Mouse (Mus musculus) limb, embryonic 12.5 days (tissue): ENCODE results near the gene 1600014C23Rik. TPM values are rescaled to one million over a fixed set of nuclear protein-coding genes. Genes with fewer than 3 reads are reported as not detected.
A peak's percentile ranks its signal among the peaks of the same experiment; 100 is the strongest.

Source experiments
- ATAC-seq: fragments of 200-750 bp; cut with Nextera tagmentation; 2 replicates; pipeline ENCODE4 v1.8.0; 2017; ENCODE audit warnings: low read depth, moderate TSS enrichment; ENCODE audit not compliant: insufficient number of reproducible peaks, insufficient read depth, low FRiP score, low TSS enrichment
- H3K27ac ChIP-seq: fragments of 300-500 bp; sonication (generic); 2 replicates; pipeline ENCODE4 v1.5.1; 2016; ENCODE audit warnings: mild to moderate bottlenecking, moderate library complexity
- H3K27me3 ChIP-seq: fragments of 300-500 bp; sonication (generic); 2 replicates; pipeline ENCODE4 v1.6.1; 2016; ENCODE audit warnings: mild to moderate bottlenecking, moderate library complexity
- H3K36me3 ChIP-seq: fragments of 300-500 bp; sonication (generic); 2 replicates; pipeline ENCODE4 v1.6.1; 2016; ENCODE audit warnings: mild to moderate bottlenecking, moderate library complexity
- H3K4me1 ChIP-seq: fragments of 300-500 bp; sonication (generic); replicated peaks from 2 replicates; pipeline ENCODE4 v1.6.1; 2016
- H3K4me2 ChIP-seq: fragments of 300-500 bp; sonication (generic); 2 replicates; pipeline ENCODE4 v1.6.1; 2016; ENCODE audit warnings: mild to moderate bottlenecking, moderate library complexity
- H3K4me3 ChIP-seq: fragments of 300-500 bp; sonication (generic); replicated peaks from 2 replicates; pipeline ENCODE4 v1.5.1; 2016; ENCODE audit warnings: mild to moderate bottlenecking
- H3K9ac ChIP-seq: fragments of 300-500 bp; sonication (generic); replicated peaks from 2 replicates; pipeline ENCODE4 v1.6.1; 2016; ENCODE audit warnings: mild to moderate bottlenecking, moderate library complexity
- H3K9me3 ChIP-seq: fragments of 300-500 bp; sonication (generic); 2 replicates; pipeline ENCODE4 v1.6.1; 2016; ENCODE audit warnings: mild to moderate bottlenecking, moderate library complexity
- WGBS: fragments of 180-500 bp; shearing (Covaris S2); methylation state at CpG from one replicate; pipeline ENCODE4 v1.1.7; 2016; 5-methylcytosine and 5-hydroxymethylcytosine counted together
- polyA plus RNA-seq: library from polyadenylated mRNA; unstranded; fragments of >200 nt; fragmentation: Nextera tagmentation; extraction: Ambion mirVana; gene quantifications from 2 replicates; pipeline ENCODE4 v1.2.1, GENCODE M21; 2016

Gene 1600014C23Rik
- polyA plus RNA-seq, 1 experiment from 2014 or later, result not detected

DNA sequence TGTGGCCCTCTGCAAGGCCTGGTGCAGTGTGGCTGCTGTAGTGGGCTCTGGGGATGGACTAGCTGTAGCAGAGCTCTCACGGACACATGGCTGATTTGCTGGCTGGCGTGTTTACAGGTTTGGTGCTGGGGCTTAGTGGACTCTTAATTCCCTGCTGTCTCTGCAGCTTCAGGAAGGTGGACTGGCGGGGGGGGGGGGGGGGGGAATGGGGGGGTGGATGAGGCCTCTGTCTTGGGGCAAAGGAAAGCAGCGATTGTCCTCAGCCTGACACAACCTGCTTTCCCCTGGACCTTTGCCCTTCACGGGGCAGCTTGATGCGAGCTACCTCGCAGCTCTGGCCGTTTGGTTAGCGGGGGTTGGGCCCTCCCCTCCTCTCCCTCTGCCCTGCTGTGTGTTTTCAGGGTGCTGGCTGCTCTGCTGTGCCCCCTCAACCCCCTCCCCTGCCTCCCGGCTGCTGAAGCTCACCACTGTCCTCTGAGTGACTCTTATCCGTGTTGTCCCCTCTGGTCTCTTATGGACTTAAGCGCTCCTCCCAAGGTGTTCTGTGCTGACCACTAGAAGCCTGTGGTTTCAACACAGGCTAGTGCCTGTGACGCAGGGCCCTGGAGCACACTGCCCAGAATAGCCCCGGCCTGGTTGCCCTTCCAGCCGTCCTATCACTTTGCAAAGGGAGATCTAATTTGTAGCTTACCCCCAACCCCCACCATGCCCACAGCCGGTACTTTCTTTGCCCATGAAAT lies 33.0 kb downstream of the 1600014C23Rik start:
- H3K36me3 ChIP-seq, result peaks cover 31% of the 10 kb centered on the region
- H3K9ac ChIP-seq, result no peak overlapping the region
- H3K4me2 ChIP-seq, result no peak overlapping the region
- no peaks in the 10 kb centered on the region for H3K9me3 ChIP-seq
- ATAC-seq, result no peak
- 63% methylated on average over 9 of the region's 16 CpGs for WGBS
- H3K4me3 ChIP-seq, result no peak overlapping the region
- H3K27me3 ChIP-seq, result no peaks in the 10 kb centered on the region
- peaks cover 18% of the 10 kb centered on the region for H3K4me1 ChIP-seq
- peak overlapping the region; percentile 45; the same call in 1 of the 2 replicates for H3K27ac ChIP-seq

DNA sequence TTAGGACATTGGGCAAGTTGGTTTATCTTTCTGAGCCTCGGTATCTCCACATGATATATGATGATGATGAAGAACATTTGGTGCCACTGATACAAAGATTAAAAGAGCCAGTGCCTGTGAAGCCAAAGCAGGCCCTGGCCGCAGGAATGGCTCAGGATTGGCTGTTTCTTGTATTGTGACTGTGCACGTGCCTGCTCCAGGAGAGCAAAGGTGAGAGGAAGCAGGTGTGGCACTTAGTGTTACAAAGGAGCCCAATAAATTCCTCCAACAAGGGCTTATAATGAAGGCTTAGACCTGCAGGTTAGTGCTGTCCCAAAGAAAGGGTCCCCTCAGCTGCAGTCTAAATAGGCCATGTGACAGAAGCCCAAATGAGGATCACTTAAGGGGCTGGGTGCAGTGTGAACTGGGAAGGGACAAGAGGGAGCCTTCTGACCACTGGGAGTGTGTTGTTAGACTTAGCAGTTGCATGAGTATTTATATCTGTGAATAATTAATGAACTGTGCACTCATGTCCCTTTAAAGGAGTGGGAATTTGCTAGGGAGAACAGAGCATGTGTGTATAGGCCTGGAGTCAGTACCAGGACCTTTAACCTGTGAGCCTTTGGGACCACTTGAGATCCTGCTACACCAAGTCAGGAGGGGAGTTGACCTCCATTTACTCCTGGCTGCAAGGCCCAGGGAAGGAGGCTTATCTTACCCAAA lies 34.5 kb downstream of the 1600014C23Rik start:
- H3K36me3 ChIP-seq, result peaks cover 31% of the 10 kb centered on the region
- no peak for ATAC-seq
- WGBS, result 80% methylated on average over 3 of the region's 3 CpGs

DNA sequence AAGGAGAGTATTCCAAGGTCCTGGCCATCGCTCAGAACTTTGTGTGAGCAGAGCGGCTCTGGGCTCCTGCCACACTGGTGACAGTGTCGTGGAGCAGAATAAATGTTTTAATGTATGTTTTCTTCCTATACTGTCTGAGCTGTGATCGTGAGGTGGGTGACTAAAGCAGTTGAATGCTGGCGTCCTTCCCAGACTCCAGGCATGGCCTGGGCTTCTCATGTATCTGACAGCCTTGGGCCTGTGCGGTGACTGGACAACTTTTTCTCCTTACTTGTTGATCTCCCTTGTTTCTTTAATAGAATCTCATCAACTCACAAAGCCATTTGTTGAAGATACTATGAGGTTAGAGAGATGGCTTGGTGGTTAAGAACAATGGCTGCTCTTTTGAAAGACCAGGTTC lies 35.3 kb downstream of the 1600014C23Rik start:
- 91% methylated on average over 6 of the region's 6 CpGs for WGBS
- no peaks in the 10 kb centered on the region for H3K9me3 ChIP-seq
- no peaks in the 10 kb centered on the region for H3K27me3 ChIP-seq
- ATAC-seq, result no peak
- H3K36me3 ChIP-seq, result peaks cover 31% of the 10 kb centered on the region
- no peak overlapping the region for H3K27ac ChIP-seq
- no peak overlapping the region for H3K9ac ChIP-seq
- peaks cover 18% of the 10 kb centered on the region for H3K4me1 ChIP-seq
- no peak overlapping the region for H3K4me2 ChIP-seq
- no peak overlapping the region for H3K4me3 ChIP-seq

More for the DNA sequence above, 34.5 kb downstream of the 1600014C23Rik start:
- no peak overlapping the region for H3K27ac ChIP-seq
- H3K4me3 ChIP-seq, result no peak overlapping the region
- H3K9ac ChIP-seq, result no peak overlapping the region
- H3K4me1 ChIP-seq, result peaks cover 18% of the 10 kb centered on the region
- H3K4me2 ChIP-seq, result no peak overlapping the region
- H3K9me3 ChIP-seq, result no peaks in the 10 kb centered on the region
- H3K27me3 ChIP-seq, result no peaks in the 10 kb centered on the region

DNA sequence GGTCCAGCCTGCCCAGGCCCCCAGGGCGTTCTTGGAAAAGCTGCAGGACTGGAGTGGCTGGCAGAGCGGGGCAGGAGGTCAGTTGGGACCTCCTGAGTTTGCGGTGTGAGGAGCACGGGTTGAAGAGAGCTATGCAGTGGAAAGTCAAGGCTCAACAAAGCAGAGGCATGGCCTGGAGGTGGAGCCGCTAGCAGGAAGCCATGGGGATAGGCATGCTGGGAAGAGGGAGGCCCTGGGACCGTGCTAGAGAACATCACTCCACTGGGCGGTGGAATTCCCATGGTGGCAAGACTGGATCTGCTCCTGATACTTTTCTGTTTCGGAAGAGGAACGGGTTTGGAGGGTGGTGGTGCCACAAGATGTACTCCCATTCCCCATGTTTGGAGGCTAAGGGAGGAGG lies 36.7 kb downstream of the 1600014C23Rik start:
- peaks cover 31% of the 10 kb centered on the region for H3K36me3 ChIP-seq
- H3K27ac ChIP-seq, result no peak overlapping the region
- peaks cover 18% of the 10 kb centered on the region for H3K4me1 ChIP-seq
- H3K27me3 ChIP-seq, result no peaks in the 10 kb centered on the region
- no peak overlapping the region for H3K4me3 ChIP-seq
- H3K9me3 ChIP-seq, result no peaks in the 10 kb centered on the region
- no peak for ATAC-seq
- no peak overlapping the region for H3K4me2 ChIP-seq
- H3K9ac ChIP-seq, result no peak overlapping the region
- WGBS, result 88% methylated on average over 9 of the region's 9 CpGs

DNA sequence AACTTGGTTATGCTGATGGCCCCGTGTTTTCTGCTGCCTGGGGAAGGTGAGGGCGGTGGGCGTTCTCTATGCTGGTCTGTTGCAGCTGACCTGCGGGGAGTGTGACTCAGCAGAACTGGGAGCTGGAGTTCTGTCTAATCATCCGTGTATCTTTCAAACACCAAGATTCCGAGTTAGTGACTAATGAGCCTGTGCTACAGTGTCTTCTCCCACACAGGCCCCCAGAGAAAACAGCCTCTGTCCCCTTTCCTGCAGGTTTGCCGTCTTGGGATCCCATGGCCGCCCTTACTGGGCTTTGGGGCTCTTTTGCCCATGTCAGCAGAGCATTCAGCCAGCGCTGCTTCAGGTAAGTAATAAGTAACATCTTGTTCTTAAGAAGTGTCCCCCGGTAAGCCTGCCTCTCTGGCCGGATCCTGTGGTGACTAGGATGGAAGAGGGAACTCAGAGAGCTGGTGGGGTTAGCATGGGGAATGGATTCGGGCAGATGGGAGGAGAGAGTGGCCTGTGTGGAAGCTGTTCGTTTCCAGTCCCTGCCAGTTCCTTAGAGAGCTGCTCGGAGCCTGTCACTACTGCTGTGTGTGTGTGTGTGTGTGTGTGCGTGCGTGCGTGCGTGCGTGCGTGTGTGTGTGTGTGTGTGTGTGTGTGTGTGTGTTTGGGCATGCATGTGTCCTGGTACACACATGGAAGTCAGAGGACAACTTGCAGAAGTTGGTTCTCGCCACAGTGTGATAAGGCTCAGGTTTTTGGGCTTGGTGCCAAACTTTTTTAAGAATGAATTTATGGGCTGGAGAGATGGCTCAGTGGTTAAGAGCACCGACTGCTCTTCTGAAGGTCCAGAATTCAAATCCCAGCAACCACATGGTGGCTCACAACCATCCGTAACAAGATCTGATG lies 38.2 kb downstream of the 1600014C23Rik start:
- ATAC-seq, result no peak
- WGBS, result 79% methylated on average over 23 of the region's 23 CpGs
- Histone ChIP-seq H3K4me1 (peaks cover 9% of the 10 kb centered on the region), H3K9ac (no peak overlapping the region), H3K9me3 (no peaks in the 10 kb centered on the region), H3K4me3 (no peak overlapping the region), H3K36me3 (peaks cover 31% of the 10 kb centered on the region), H3K27me3 (no peaks in the 10 kb centered on the region), H3K4me2 (no peak overlapping the region), H3K27ac (no peak overlapping the region)

DNA sequence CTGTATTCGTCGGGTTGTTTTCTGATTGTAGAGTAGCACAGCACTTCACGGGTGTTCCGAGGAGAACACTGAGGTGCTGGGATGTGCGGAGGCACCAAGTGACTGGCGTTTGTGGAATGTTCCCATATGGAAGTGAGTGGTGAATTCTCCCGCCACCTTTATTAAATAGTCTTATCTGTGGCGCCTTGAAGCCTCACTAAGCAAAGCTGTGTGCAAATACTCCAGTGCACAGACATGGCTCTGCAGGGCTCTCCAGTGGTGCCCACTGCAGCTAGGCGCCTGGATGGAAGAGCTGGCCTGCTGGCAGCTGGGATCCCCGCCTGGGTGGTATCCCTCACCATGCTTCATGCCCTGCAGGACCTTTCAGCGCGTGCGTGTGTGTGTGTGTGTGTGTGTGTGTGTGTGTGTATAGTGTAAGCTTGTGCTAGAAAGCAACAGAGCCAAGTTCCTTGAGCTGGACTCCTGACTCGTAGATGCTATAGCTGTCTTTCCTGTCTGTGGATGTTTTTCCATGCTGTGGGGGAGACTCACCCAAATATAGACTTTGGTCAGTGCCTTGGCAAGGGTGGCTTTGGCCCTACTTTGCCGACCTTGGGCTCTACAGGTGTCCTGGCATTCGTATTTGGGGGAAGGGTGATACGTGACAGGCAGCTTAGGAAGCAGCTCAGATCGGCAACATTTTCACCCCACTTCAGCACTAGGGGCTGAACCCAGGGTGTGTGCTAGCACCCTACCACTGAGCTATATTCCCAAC lies 39.7 kb downstream of the 1600014C23Rik start:
- no peak overlapping the region for H3K27ac ChIP-seq
- 84% methylated on average over 18 of the region's 18 CpGs for WGBS
- no peaks in the 10 kb centered on the region for H3K9me3 ChIP-seq
- H3K4me1 ChIP-seq, result peaks cover 3% of the 10 kb centered on the region; the same call in 1 of the 2 replicates
- H3K36me3 ChIP-seq, result peaks cover 24% of the 10 kb centered on the region
- no peak overlapping the region for H3K4me3 ChIP-seq
- no peaks in the 10 kb centered on the region for H3K27me3 ChIP-seq
- H3K4me2 ChIP-seq, result no peak overlapping the region
- no peak for ATAC-seq
- no peak overlapping the region for H3K9ac ChIP-seq

DNA sequence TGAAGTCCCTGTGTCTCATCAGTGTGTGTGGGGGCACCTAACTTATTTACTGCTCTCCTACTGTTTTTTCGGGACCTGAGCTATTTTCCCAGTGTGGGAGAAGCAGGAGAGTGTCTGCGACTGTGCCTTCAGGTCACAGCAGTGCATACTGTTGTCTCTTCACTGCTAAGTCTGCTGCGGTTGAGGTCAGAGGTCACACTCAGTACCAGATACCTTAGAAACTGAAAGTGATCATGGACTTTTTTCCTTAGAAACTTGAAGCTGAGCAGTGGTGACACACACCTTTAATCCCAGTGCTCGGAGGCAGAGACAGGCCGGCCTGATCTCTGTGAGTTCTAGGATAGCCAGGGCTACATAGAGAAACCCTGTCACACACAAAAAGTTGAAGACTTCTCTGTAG lies 41.5 kb downstream of the 1600014C23Rik start:
- no peak overlapping the region for H3K9ac ChIP-seq
- ATAC-seq, result no peak
- H3K4me2 ChIP-seq, result no peak overlapping the region
- H3K9me3 ChIP-seq, result no peaks in the 10 kb centered on the region
- H3K27me3 ChIP-seq, result no peaks in the 10 kb centered on the region
- 74% methylated on average over 5 of the region's 5 CpGs for WGBS
- H3K4me3 ChIP-seq, result no peak overlapping the region
- H3K4me1 ChIP-seq, result peaks cover 10% of the 10 kb centered on the region
- H3K36me3 ChIP-seq, result peaks cover 9% of the 10 kb centered on the region
- H3K27ac ChIP-seq, result no peak overlapping the region

DNA sequence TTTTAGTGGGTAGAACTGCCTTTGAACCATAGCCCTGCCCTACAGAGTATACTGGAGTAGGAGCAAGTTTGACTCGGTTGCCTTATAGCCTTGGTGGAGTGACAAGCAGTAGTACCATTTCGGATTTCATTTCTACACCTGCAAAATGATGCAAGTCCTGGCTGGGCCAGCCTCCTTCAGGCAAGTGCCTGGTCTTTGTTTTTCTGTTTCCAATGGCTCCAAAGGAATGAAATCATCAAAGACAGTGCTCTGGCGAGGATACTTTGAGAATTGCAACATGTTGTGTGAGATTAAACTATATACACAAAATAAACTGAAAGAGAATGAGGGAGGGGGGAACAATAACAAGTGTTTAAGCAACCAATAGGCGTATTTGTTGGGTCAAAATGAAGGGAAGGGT lies 43.6 kb downstream of the 1600014C23Rik start:
- H3K4me1 ChIP-seq, result peaks cover 17% of the 10 kb centered on the region
- no peaks in the 10 kb centered on the region for H3K36me3 ChIP-seq
- no peaks in the 10 kb centered on the region for H3K27me3 ChIP-seq
- H3K4me3 ChIP-seq, result no peak overlapping the region
- H3K9me3 ChIP-seq, result no peaks in the 10 kb centered on the region
- 85% methylated on average over 4 of the region's 4 CpGs for WGBS
- H3K9ac ChIP-seq, result no peak overlapping the region
- H3K4me2 ChIP-seq, result no peak overlapping the region
- no peak overlapping the region for H3K27ac ChIP-seq
- ATAC-seq, result no peak

DNA sequence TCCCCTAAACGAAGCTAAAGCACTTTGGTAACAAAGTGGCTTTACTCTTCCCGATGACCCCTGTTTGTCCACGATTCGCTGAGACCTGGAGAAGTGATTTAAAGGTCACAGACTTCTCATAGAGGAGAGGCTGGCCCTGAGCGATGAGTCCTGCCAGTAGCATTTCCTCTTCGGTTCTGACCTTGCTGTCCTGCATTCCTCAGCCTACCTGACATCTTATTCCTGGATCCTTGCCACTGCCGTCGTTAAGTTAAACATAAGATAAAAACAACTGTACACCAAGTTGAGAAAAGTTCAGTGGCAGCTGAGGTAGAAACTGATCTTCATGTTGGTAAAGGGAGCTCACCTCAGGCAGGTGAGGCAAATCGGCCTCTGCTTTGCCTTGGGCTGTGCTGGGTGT lies 44.5 kb downstream of the 1600014C23Rik start:
- H3K9me3 ChIP-seq, result no peaks in the 10 kb centered on the region
- 91% methylated on average over 9 of the region's 9 CpGs for WGBS
- ATAC-seq, result no peak
- no peak overlapping the region for H3K27ac ChIP-seq
- H3K9ac ChIP-seq, result no peak overlapping the region
- H3K36me3 ChIP-seq, result no peaks in the 10 kb centered on the region
- H3K4me2 ChIP-seq, result no peak overlapping the region
- peaks cover 26% of the 10 kb centered on the region for H3K4me1 ChIP-seq
- H3K4me3 ChIP-seq, result no peak overlapping the region
- H3K27me3 ChIP-seq, result no peaks in the 10 kb centered on the region

DNA sequence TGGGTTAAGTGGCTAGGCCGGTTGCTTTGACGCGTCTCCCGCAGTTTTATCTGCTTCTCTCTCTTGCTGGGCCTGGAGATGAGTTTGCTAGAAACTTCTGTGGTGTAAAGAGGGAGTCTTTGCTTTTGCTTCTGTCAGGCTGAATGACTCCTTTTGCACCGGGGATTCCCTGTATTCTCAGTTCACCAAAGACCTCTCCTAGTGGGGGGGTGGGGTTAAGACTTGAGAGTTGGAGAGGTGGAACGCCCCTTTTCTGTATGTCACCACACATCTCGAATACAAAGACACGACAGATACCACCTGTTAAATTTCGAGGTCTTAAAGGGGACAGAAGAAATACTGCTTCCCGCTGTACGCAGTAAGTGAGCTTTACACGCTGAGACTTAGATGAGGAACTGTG lies 46.9 kb downstream of the 1600014C23Rik start, which contains the start of gene Tmem63b:
Tmem63b (minus strand) TSS at position 190 of the 400 bp plus-strand sequence.
- H3K27ac ChIP-seq, result peak within 1 kb of the TSS; percentile 90
- no peaks in the 10 kb centered on the region for H3K27me3 ChIP-seq
- WGBS, result 12% methylated on average over 12 of the region's 12 CpGs
- H3K4me2 ChIP-seq, result peak within 1 kb of the TSS; percentile 88
- peak within 1 kb of the TSS; percentile 78 for H3K4me3 ChIP-seq
- ATAC-seq, result no peak
- H3K9me3 ChIP-seq, result peaks cover 2% of the 10 kb centered on the region; the same call in 1 of the 2 replicates
- H3K9ac ChIP-seq, result peak within 1 kb of the TSS; percentile 90
- H3K4me1 ChIP-seq, result peaks cover 24% of the 10 kb centered on the region
- H3K36me3 ChIP-seq, result no peaks in the 10 kb centered on the region
